Mouse (Mus musculus): ENCODE data around the gene Fam102a.
A peak's percentile ranks its signal among the peaks of the same experiment; 100 is the strongest.

Fam102a gene

GRCm38 (mm10) chr2:32514335-32514734, 20.8 kb upstream of the Fam102a start:
- no peak for DNase-seq (ENCODE audit: low spot score in 2 of 2)

GRCm38 (mm10) chr2:32517233-32517867, 17.8 kb upstream of the Fam102a start:
- DNase-seq (ENCODE audit: low spot score in 2 of 2): no peak

DNA sequence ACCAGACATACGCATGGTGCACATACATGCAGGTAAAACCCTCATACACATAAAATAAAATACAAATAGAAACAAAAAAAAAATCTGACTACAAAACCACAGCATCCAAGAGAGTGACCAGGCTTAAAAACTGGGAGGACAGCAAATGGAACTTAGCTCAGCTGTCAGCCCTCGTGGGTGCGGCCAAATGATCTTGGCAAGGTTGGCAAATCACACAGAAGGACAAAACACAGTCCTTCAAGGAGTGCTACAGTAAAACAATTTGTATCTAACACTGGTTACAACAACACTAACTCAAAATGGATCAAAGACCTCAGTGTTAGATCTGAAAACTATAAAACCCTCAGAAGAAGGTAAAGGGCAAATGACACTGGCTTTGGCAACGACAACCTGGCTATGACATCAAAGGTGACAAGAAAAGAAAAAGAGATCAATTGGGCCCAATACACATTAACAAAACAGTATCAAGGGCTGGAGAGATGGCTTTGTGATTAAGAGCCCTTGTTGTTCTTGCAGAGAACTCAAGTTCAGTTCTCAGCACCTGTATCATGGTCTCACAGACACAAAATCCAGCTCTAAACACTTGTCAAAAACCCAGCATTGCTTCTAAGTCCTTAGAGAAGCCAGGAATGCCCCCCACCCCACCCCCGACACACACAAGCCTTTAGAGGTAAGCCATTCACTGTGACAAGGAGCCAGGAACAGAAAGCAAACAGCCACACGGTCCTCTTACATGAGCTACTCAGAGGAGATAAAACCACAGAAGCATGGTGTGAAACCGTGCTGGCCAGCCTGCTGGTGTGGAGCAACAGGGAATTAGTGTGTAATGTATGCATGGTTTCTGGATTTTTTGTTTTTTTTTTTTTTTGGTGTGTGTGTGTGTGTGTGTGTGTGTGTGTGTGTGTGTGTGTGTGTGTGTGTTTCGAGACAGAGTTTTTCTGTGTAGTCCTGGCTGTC, 14.8 kb upstream of the Fam102a start:
- DNase-seq (ENCODE audit: low spot score in 2 of 2): no peak

DNA sequence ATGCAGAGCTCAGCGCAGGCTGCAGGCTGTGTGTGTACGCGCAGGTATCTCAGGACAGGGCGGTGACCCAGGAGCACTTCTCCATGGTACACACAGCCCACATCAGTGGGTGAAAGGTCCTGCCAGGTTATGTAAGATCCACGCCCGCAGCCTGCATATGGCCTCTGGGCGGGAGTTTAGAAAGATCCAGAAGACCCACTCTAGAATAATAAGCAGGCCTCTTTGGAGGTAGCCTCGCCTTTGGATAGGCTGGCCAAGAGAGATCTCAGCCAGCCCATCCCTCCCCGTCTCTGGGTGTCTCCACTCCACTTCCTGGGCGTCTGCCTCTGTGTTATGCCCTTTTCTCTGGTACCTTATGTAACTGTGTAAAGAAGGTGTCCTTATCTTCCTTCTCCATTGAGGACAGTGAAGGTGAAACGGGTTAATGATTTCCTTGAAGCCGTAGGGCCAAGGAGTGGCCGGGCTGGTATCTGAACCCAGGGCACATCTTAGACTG, 10.5 kb upstream of the Fam102a start:
- no peak for DNase-seq (ENCODE audit: low spot score in 2 of 2)

- DNase-seq (ENCODE audit: low spot score in 2 of 2): no peak
Observed at GRCm38 (mm10) chr2:32525816-32526215, 9.3 kb upstream of the Fam102a start.

DNA sequence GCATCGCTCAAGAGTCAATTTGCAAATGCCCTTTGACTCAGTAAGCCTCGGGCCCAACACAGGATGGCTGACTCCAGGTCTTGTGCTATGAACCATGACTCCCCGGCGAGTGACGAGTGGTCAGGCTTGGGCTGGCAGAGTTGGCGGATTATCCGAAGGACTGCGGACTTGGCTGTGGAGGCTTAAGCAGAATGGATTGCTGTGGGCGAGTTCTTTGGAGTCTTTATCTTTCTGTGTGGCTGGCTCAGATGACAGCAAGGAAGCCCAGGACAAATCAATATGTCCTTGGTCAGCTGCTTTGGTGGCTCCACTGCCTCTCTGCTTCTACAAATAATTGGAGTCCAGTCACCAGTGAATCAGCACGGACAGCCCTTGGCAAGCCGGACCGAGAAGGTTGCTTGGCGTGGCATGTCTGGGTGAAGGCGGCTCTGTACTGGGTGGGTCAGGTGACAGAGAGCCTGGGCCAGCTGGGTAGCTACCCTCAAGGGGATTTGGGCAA, 7.6 kb upstream of the Fam102a start:
- no peak for DNase-seq (ENCODE audit: low spot score in 2 of 2)

DNA sequence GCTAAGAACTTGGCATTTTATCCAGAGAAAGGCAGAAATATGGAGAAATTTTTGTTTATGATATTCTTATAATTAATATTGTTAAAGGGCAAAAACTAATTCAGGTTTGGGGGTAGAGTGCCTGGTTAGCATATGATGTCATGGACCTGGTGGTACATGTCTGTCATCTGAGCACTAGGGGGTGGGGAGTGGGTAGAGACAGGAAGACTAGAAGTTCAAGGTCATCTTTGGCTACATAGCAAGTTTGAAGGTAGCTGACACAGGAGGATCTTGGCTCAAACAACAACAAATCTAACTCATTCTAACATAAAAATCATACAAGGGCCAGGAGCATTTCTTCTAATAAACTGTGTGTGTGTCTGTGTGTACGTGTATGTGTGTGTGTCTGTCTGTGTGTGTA, 6.8 kb upstream of the Fam102a start:
- no peak for DNase-seq (ENCODE audit: low spot score in 2 of 2)

DNA sequence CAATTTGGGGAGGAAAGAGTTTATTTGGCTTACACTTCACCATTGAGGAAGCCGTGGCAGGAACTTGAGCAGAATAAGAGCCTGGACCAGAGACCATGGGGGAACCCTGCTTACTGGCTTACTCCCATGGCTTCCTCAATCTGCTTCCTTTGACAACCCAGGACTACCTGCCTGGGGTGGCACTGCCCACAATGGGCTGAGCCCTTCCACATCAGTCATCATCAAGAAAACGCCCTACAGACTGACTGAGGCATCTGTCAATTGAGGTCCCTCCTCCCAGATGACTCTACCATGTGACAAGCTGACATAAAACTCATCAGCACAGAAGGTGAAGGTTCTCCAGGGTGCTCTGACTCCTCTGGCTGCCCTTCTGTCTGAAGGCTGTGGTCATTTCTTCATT, 4.7 kb upstream of the Fam102a start:
- no peak for DNase-seq (ENCODE audit: low spot score in 2 of 2)

DNA sequence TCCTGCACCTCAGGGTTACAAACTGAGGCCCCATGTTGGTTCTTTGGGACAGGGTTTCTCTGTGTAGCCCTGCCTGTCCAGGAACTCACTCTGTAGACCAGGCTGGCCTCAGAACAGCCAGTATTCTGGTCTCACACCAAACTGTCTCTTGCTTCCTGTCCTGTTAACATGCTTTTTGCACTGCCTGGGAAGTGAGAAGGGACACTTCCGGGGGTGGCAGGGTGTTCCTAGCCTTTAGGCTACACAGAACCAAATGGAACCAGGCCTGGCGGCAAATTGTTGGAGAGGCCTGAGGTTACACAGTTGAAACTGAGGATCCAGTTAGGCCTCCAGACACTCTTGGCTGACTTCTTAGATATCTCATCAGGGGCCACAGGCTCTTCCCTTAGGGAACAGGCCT, 2.0 kb upstream of the Fam102a start:
- no peak for DNase-seq (ENCODE audit: low spot score in 2 of 2)

DNA sequence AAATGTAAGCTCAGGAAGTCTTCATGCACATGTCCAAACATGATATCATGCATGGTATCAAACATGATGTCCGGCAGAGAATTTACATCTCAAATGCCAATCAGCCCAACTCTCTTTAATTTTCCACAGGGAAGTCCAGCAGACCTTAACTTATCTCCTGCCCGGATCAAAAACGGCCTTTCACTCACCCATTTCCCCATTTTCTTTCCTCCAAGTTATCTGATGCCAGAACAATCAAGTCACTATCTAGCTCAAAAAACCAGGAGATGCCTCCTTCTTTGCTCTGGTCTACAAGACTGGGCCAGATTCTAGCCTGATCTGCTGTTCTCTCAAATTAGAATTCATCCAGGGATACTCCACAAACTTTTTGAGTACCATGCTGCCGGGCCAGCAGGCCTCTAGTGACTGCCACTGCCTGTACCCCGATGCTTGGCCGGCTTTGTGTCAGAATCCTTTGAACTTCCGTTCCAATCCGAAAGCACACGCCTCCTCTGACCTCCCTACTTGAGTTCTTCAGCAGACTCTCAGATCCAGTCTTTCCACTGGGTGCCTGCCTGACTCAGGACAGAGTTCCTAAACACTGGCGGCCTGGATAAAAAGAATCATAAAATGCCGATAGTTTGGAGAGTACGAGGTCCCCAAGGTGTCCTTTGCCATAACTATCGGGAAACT, 935 bp upstream of the Fam102a start:
- no peak for DNase-seq (ENCODE audit: low spot score in 2 of 2)

DNA sequence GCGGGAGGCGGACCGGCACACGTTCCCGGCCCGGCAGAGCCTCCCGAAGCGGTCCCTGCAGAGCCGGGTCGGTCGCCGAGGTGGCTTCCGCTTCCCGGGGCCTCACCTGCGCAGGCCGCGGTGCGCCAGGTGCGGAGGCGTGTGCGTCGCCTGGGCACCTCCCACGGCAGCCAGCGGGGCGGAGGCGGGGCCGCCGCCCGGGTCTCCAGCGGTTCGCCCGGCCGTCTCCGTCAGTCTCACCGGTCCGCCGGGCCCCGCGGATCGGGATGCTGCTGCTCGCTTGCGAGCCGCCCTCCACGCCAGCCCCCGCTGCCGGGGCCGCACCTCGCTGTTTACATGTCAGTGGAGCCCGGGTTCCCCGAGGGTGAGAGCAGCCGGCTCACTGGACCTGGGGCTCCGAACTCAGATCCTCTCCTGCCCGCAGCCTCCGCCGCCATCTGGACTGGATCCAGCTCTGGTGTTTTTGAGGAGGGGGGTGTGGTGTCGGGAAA, 414 bp downstream of the Fam102a start:
- DNase-seq (ENCODE audit: low spot score in 2 of 2): peak; percentile 60 to 86

- DNase-seq (ENCODE audit: low spot score in 2 of 2): peak in 1 of 2 experiments; percentile 70
Observed at GRCm38 (mm10) chr2:32536086-32536633, 1.0 kb downstream of the Fam102a start.

DNA sequence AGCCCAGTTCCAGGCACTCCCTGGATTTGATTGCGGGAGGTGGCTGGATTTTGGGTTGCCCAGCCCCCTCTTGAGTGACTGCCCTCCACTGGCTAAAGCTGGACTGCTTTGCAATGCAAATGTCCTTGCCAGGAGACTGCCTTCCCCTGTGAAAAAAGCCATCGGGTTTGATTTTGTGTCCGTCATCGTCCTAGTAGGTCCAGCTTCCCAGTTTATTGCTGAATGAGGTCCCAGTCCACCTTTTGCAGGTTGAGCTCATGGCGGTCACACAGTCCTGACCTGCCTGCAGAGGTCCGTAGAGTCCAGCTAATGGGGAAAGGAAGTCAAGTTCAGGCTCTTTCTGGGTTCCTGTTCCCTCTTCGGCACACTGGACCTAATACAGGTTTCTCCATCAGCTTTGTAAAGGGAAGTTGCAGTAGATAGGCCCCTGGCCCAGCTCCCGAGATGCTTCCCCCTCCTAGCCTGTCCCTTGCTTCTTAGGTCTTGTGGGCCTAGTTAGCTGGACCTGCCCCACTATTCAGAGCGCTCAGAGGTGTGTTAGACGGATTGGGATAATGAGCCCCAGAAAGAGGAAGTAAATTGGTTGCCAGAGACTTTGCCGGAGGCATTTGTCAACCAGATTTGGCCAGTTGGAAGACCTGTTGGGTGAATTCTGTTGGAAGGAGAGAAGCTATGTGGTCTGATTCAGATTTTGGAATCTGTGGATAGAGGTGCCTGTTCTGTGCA, 1.7 kb downstream of the Fam102a start:
- peak; percentile 30 to 67 for DNase-seq (ENCODE audit: low spot score in 2 of 2)

DNA sequence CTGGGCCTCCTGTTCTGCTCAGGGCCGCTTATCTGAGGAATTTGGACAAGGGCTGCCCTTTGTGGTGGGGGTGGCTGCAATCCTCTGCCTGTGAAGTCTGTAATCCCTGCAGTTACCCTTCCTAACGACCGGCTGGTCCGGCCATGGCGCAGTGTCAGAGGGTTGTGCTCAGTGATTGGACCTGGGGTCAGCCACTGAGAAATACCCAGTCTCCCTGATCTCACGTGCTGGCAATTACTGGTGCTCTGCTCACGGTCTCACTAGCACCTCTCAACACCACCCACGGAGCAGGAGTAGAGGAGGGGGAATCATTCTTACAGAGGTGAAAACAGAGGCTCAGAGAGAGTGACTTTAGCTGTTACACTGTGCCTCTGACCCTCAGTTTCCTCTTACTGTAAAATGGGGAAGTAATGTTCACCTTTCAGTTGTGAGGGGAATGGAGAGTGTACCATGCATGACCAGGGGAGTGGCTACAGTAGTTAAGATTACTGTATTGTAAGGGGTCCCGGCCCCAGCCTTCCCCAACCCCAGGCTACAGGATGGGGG, 2.3 kb downstream of the Fam102a start:
- DNase-seq (ENCODE audit: low spot score in 2 of 2): no peak

- no peak for DNase-seq (ENCODE audit: low spot score in 2 of 2)
Observed at GRCm38 (mm10) chr2:32537941-32538340, 2.8 kb downstream of the Fam102a start.

GRCm38 (mm10) chr2:32538461-32538860, 3.3 kb downstream of the Fam102a start:
- no peak for DNase-seq (ENCODE audit: low spot score in 2 of 2)

DNA sequence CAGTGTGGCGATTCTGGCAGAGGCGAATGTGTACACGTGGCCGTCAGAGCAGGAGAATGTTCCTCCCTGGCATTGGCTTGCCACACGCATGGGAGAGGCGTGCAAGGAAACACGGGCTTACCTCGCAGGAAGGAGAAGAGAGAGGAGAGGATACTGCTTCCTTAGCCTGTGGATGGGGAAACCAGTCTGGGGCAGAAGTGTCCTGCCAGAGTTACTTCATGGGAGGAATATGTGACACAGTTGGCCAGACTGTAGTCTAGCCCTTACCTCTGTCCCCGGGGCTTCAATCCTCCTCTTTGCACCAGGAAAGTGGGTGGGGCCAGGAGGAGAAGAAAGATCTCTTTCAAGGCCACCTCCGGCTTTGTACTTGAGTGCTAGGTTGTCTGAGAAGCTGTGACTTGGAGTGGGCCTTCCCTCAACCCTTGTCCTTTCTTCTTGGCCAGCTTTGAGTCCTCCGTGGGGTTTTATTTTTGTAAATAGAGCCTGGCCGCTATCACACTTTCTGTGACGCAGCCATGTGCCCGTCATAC, 4.4 kb downstream of the Fam102a start:
- DNase-seq (ENCODE audit: low spot score in 2 of 2): no peak

- DNase-seq (ENCODE audit: low spot score in 2 of 2): no peak
Observed at GRCm38 (mm10) chr2:32541333-32541908, 6.3 kb downstream of the Fam102a start.

- DNase-seq (ENCODE audit: low spot score in 2 of 2): no peak
Observed at GRCm38 (mm10) chr2:32541986-32542573, 6.9 kb downstream of the Fam102a start.

DNA sequence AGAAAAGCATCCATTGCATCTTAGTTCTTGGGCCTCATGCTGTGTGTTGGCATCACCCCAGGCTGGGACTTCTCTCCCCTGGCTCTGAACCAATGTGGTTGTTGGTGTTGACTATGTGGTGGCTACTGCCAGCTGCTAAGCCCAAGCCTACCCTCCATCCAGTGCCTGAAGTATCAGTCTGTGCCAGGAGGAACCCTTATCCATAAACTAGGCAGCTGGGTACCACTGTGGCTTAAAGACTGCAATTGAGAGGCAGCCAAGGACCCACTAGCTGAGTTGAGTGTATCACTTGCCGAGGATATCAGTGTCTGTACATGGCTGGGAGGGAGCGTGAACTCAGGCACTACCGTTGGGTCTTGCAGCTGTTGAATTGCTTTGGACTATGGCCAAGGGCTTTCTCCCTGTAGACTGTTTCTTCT, 7.9 kb downstream of the Fam102a start:
- no peak for DNase-seq (ENCODE audit: low spot score in 2 of 2)
